Mouse (Mus musculus) midbrain, embryonic 12.5 days (tissue): ENCODE data around the gene Rtn2. TPM values are rescaled to one million over a fixed set of nuclear protein-coding genes. Genes with fewer than 3 reads are reported as not detected.

Source experiments
- ATAC-seq: fragments of 200-750 bp; cut with Nextera tagmentation; 2 replicates; pipeline ENCODE4 v1.8.0; 2017; ENCODE audit warnings: low read depth, moderate TSS enrichment, moderate library complexity; ENCODE audit not compliant: low FRiP score
- H3K27ac ChIP-seq: fragments of 300-500 bp; sonication (generic); replicated peaks from 2 replicates; pipeline ENCODE4 v1.5.1; 2016; ENCODE audit warnings: mild to moderate bottlenecking
- H3K27me3 ChIP-seq: fragments of 300-500 bp; sonication (generic); 2 replicates; pipeline ENCODE4 v1.6.1; 2016; ENCODE audit warnings: mild to moderate bottlenecking
- H3K36me3 ChIP-seq: fragments of 300-500 bp; sonication (generic); 2 replicates; pipeline ENCODE4 v1.6.1; 2016
- H3K4me1 ChIP-seq: fragments of 300-500 bp; sonication (generic); 2 replicates; pipeline ENCODE4 v1.6.1; 2016
- H3K4me2 ChIP-seq: fragments of 300-500 bp; sonication (generic); replicated peaks from 2 replicates; pipeline ENCODE4 v1.6.1; 2016; ENCODE audit warnings: mild to moderate bottlenecking, moderate library complexity
- H3K4me3 ChIP-seq: fragments of 300-500 bp; sonication (generic); 2 replicates; pipeline ENCODE4 v1.5.1; 2016; ENCODE audit warnings: mild to moderate bottlenecking
- H3K9ac ChIP-seq: fragments of 300-500 bp; sonication (generic); replicated peaks from 2 replicates; pipeline ENCODE4 v1.6.1; 2016; ENCODE audit warnings: mild to moderate bottlenecking, moderate library complexity
- H3K9me3 ChIP-seq: fragments of 300-500 bp; sonication (generic); 2 replicates; pipeline ENCODE4 v1.6.1; 2016; ENCODE audit warnings: mild to moderate bottlenecking
- WGBS: fragments of 180-500 bp; shearing (Covaris S2); methylation state at CpG from one replicate; pipeline ENCODE4 v1.1.7; 2016; 5-methylcytosine and 5-hydroxymethylcytosine counted together
- polyA plus RNA-seq: library from polyadenylated mRNA; unstranded; fragments of >200 nt; fragmentation: Nextera tagmentation; extraction: Ambion mirVana; gene quantifications from 2 replicates; pipeline ENCODE4 v1.2.1, GENCODE M21; 2016

Rtn2 gene
- 74.6 and 79.7 TPM in 2 replicates for polyA plus RNA-seq

GRCm38 (mm10) chr7:19282385-19282784 lies at the start of gene Rtn2:
Gene Rtn2, plus strand, starts transcription at chr7:19282624.
- Histone ChIP-seq H3K27ac (peak within 1 kb of the TSS; percentile 89), H3K4me2 (peak within 1 kb of the TSS; percentile 76), H3K9ac (peak within 1 kb of the TSS; percentile 97), H3K36me3 (peaks cover 14% of the 10 kb centered on the region), H3K4me3 (peak within 1 kb of the TSS; percentile 90), H3K27me3 (peaks cover 41% of the 10 kb centered on the region), H3K4me1 (peaks cover 26% of the 10 kb centered on the region), H3K9me3 (no peaks in the 10 kb centered on the region)
- ATAC-seq, result peak; percentile 86
- under 1% methylated on average over 37 of the region's 37 CpGs for WGBS

- Histone ChIP-seq H3K36me3 (peaks cover 7% of the 10 kb centered on the region; the same call in 1 of the 2 replicates), H3K9ac (no peak overlapping the region), H3K4me1 (peaks cover 3% of the 10 kb centered on the region), H3K27ac (no peak overlapping the region), H3K9me3 (no peaks in the 10 kb centered on the region), H3K4me3 (no peak overlapping the region), H3K27me3 (no peaks in the 10 kb centered on the region), H3K4me2 (no peak overlapping the region)
- no peak for ATAC-seq
- 83% methylated on average over 5 of the region's 5 CpGs for WGBS
Measured at GRCm38 (mm10) chr7:19234652-19235051, 47.8 kb upstream of the Rtn2 start.

GRCm38 (mm10) chr7:19235092-19235671 lies 47.2 kb upstream of the Rtn2 start:
- Histone ChIP-seq H3K27ac (no peak overlapping the region), H3K27me3 (no peaks in the 10 kb centered on the region), H3K36me3 (peaks cover 7% of the 10 kb centered on the region; the same call in 1 of the 2 replicates), H3K4me3 (no peak overlapping the region), H3K4me1 (no peaks in the 10 kb centered on the region), H3K9ac (no peak overlapping the region), H3K9me3 (no peaks in the 10 kb centered on the region), H3K4me2 (no peak overlapping the region)
- no peak for ATAC-seq
- WGBS, result 93% methylated on average over 2 of the region's 2 CpGs

GRCm38 (mm10) chr7:19236411-19236810 lies 46.0 kb upstream of the Rtn2 start:
- no peaks in the 10 kb centered on the region for H3K9me3 ChIP-seq
- 86% methylated on average over 2 of the region's 2 CpGs for WGBS
- no peak overlapping the region for H3K9ac ChIP-seq

GRCm38 (mm10) chr7:19238344-19238743 lies 44.1 kb upstream of the Rtn2 start:
- Histone ChIP-seq H3K27ac (no peak overlapping the region), H3K4me2 (no peak overlapping the region), H3K9me3 (no peaks in the 10 kb centered on the region), H3K9ac (no peak overlapping the region), H3K27me3 (no peaks in the 10 kb centered on the region), H3K36me3 (no peaks in the 10 kb centered on the region), H3K4me1 (no peaks in the 10 kb centered on the region), H3K4me3 (no peak overlapping the region)
- no peak for ATAC-seq
- WGBS, result 96% methylated on average over 4 of the region's 4 CpGs

More at GRCm38 (mm10) chr7:19236411-19236810, 46.0 kb upstream of the Rtn2 start:
- Histone ChIP-seq H3K36me3 (peaks cover 7% of the 10 kb centered on the region; the same call in 1 of the 2 replicates), H3K4me3 (no peak overlapping the region), H3K4me1 (no peaks in the 10 kb centered on the region), H3K27ac (no peak overlapping the region), H3K4me2 (no peak overlapping the region), H3K27me3 (no peaks in the 10 kb centered on the region)
- ATAC-seq, result no peak

GRCm38 (mm10) chr7:19239423-19239822 lies 43.0 kb upstream of the Rtn2 start:
- 0% methylated on average over 1 of the region's 1 CpGs for WGBS
- Histone ChIP-seq H3K4me3 (no peak overlapping the region), H3K9me3 (no peaks in the 10 kb centered on the region), H3K9ac (no peak overlapping the region), H3K27me3 (no peaks in the 10 kb centered on the region), H3K36me3 (no peaks in the 10 kb centered on the region; the same call in 1 of the 2 replicates), H3K4me1 (no peaks in the 10 kb centered on the region), H3K27ac (no peak overlapping the region), H3K4me2 (no peak overlapping the region)
- peak; percentile 88 for ATAC-seq

GRCm38 (mm10) chr7:19239986-19240385 lies 42.4 kb upstream of the Rtn2 start:
- Histone ChIP-seq H3K27me3 (no peaks in the 10 kb centered on the region), H3K4me1 (no peaks in the 10 kb centered on the region), H3K9me3 (no peaks in the 10 kb centered on the region), H3K4me3 (no peak overlapping the region), H3K9ac (no peak overlapping the region), H3K4me2 (no peak overlapping the region), H3K27ac (no peak overlapping the region), H3K36me3 (peaks cover 5% of the 10 kb centered on the region)
- no peak for ATAC-seq
- WGBS, result 77% methylated on average over 1 of the region's 4 CpGs

GRCm38 (mm10) chr7:19240905-19241463 lies 41.4 kb upstream of the Rtn2 start:
- ATAC-seq, result no peak
- Histone ChIP-seq H3K4me1 (no peaks in the 10 kb centered on the region), H3K27me3 (no peaks in the 10 kb centered on the region), H3K9me3 (no peaks in the 10 kb centered on the region), H3K4me2 (no peak overlapping the region), H3K36me3 (peaks cover 15% of the 10 kb centered on the region), H3K27ac (no peak overlapping the region), H3K4me3 (no peak overlapping the region), H3K9ac (no peak overlapping the region)
- 89% methylated on average over 8 of the region's 8 CpGs for WGBS

- Histone ChIP-seq H3K9me3 (no peaks in the 10 kb centered on the region), H3K4me2 (no peak overlapping the region), H3K4me1 (no peaks in the 10 kb centered on the region), H3K9ac (no peak overlapping the region), H3K36me3 (peaks cover 21% of the 10 kb centered on the region), H3K27me3 (no peaks in the 10 kb centered on the region), H3K27ac (no peak overlapping the region), H3K4me3 (no peak overlapping the region)
- 100% methylated on average over 1 of the region's 1 CpGs for WGBS
- ATAC-seq, result no peak
Measured at GRCm38 (mm10) chr7:19242005-19242404, 40.4 kb upstream of the Rtn2 start.

- whole genome bisulfite sequencing, result 92% methylated on average over 5 of the region's 5 CpGs
Measured at GRCm38 (mm10) chr7:19243858-19244257, 38.6 kb upstream of the Rtn2 start.

GRCm38 (mm10) chr7:19245083-19245482 lies 37.3 kb upstream of the Rtn2 start:
- Histone ChIP-seq H3K4me2 (no peak overlapping the region), H3K9ac (no peak overlapping the region), H3K27ac (no peak overlapping the region), H3K27me3 (no peaks in the 10 kb centered on the region), H3K36me3 (peaks cover 29% of the 10 kb centered on the region), H3K9me3 (no peaks in the 10 kb centered on the region), H3K4me1 (no peaks in the 10 kb centered on the region), H3K4me3 (no peak overlapping the region)
- no peak for ATAC-seq
- WGBS, result 92% methylated on average over 3 of the region's 3 CpGs

More at GRCm38 (mm10) chr7:19243858-19244257, 38.6 kb upstream of the Rtn2 start:
- ATAC-seq, result no peak
- Histone ChIP-seq H3K9ac (0 out of 2 replicates have a peak overlapping the region, but pooled peaks have one; percentile 39), H3K4me1 (no peaks in the 10 kb centered on the region), H3K4me3 (no peak overlapping the region), H3K27ac (no peak overlapping the region), H3K9me3 (no peaks in the 10 kb centered on the region), H3K4me2 (no peak overlapping the region), H3K27me3 (no peaks in the 10 kb centered on the region), H3K36me3 (peaks cover 29% of the 10 kb centered on the region)

GRCm38 (mm10) chr7:19246855-19247254 lies 35.6 kb upstream of the Rtn2 start:
- ATAC-seq, result no peak
- Histone ChIP-seq H3K4me1 (no peaks in the 10 kb centered on the region), H3K27me3 (no peaks in the 10 kb centered on the region), H3K9me3 (no peaks in the 10 kb centered on the region), H3K4me3 (no peak overlapping the region), H3K9ac (no peak overlapping the region), H3K27ac (no peak overlapping the region), H3K4me2 (no peak overlapping the region), H3K36me3 (peaks cover 29% of the 10 kb centered on the region)
- WGBS, result 95% methylated on average over 1 of the region's 1 CpGs
